Mouse (Mus musculus) bone marrow macrophage, adult 2 months (primary cell): Measurements from ENCODE around the gene Abt1.

Experiments
- CTCF ChIP-seq: IDR thresholded peaks from 2 replicates; pipeline ENCODE4 v1.5.1; 2012; ENCODE audit warnings: low read depth, mild to moderate bottlenecking, low read length, moderate library complexity
- POLR2A ChIP-seq: IDR thresholded peaks from 2 replicates; pipeline ENCODE4 v1.6.1; 2012; ENCODE audit warnings: mild to moderate bottlenecking, low read depth, low read length, borderline replicate concordance

DNA sequence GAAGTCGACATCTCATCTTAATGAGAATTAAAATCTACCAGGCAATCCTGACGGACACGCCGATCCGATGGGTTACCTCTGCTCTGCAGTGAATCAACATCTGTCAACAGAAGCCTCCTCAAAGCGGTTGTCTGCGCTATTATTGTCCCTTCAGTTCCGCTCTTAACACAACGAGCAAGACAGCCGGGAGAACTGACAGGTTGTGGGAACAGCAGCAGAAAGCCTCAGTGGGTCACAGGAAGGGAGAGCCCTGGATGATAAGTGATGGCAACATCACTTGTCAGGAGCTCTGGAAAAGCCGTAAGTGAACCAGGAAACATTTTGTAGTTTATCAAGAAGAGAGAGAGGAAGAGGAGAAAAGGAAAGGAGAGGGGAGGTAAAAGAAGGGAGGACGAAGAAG, 12.0 kb upstream of the Abt1 start:
- TF ChIP-seq CTCF (no peak), POLR2A (no peak)
